Mouse (Mus musculus) liver, embryonic 14.5 days (tissue): ENCODE data around the gene Acsm1. TPM values are rescaled to one million over a fixed set of nuclear protein-coding genes. Genes with fewer than 3 reads are reported as not detected.

Experiments
- ATAC-seq: fragments of 200-750 bp; cut with Nextera tagmentation; 2 replicates; pipeline ENCODE4 v1.8.0; 2017; ENCODE audit warnings: moderate number of reproducible peaks, mild to moderate bottlenecking, moderate library complexity; ENCODE audit not compliant: insufficient read depth
- DNase-seq, 3 experiments: peaks; one replicate each; pipeline ENCODE4 v3.0.0-alpha.2; 2012 to 2013; ENCODE audit warnings: low read depth in 3 of 3, low spot score in 3 of 3
- H3K27ac ChIP-seq: fragments of 300-500 bp; sonication (generic); 2 replicates; pipeline ENCODE4 v1.5.1; 2014; ENCODE audit warnings: moderate library complexity, mild to moderate bottlenecking, control low read depth, inconsistent platforms
- H3K27me3 ChIP-seq: fragments of 300-500 bp; sonication (generic); 2 replicates; pipeline ENCODE4 v1.6.1; 2014; ENCODE audit warnings: mild to moderate bottlenecking, low read length, moderate library complexity; ENCODE audit not compliant: control insufficient read depth, insufficient read depth
- H3K36me3 ChIP-seq: fragments of 300-500 bp; sonication (generic); replicated peaks from 2 replicates; pipeline ENCODE4 v1.6.1; 2014; ENCODE audit warnings: low read depth; ENCODE audit not compliant: control insufficient read depth, insufficient read depth
- H3K4me1 ChIP-seq, 2 experiments: fragments of 200-500 bp in 1 of 2; fragments of 300-500 bp in 1 of 2; sonication (generic) in 1 of 2; replicated peaks; 2 replicates each; pipeline ENCODE4 v1.6.1; 2012 to 2014; ENCODE audit warnings: antibody characterized with exemption in 1 of 2, inconsistent platforms in 1 of 2, low read length in 1 of 2; ENCODE audit not compliant: control insufficient read depth in 2 of 2, insufficient read depth in 2 of 2
- H3K4me2 ChIP-seq: fragments of 300-500 bp; sonication (generic); 2 replicates; pipeline ENCODE4 v1.6.1; 2014; ENCODE audit warnings: low read depth, mild to moderate bottlenecking, control low read depth, moderate library complexity
- H3K4me3 ChIP-seq, 2 experiments: fragments of 200-500 bp in 1 of 2; fragments of 300-500 bp in 1 of 2; sonication (generic) in 1 of 2; 2 replicates each; pipeline ENCODE4 v1.5.1; 2012 to 2014; ENCODE audit warnings: low read depth in 2 of 2, low read length in 2 of 2, mild to moderate bottlenecking in 2 of 2, control low read depth in 1 of 2, inconsistent platforms in 1 of 2, moderate library complexity in 1 of 2; ENCODE audit not compliant: insufficient read depth in 1 of 2
- H3K9ac ChIP-seq: fragments of 300-500 bp; sonication (generic); replicated peaks from 2 replicates; pipeline ENCODE4 v1.6.1; 2014; ENCODE audit warnings: mild to moderate bottlenecking, control low read depth, moderate library complexity
- H3K9me3 ChIP-seq: fragments of 300-500 bp; sonication (generic); 2 replicates; pipeline ENCODE4 v1.6.1; 2016; ENCODE audit warnings: low read length, mixed read lengths; ENCODE audit not compliant: control insufficient read depth
- CTCF ChIP-seq: IDR thresholded peaks from 2 replicates; pipeline ENCODE4 v1.5.1; 2016; ENCODE audit warnings: antibody characterized with exemption, low read depth, control low read depth
- EP300 ChIP-seq: IDR thresholded peaks from 2 replicates; pipeline ENCODE4 v1.6.1; 2016; ENCODE audit warnings: antibody characterized with exemption, low read depth
- WGBS: fragments of 180-500 bp; shearing (Covaris S2); extraction: QIAGEN DNeasy Blood & Tissue Kit; methylation state at CpG from one replicate; pipeline ENCODE4 v1.1.7; 2014; ENCODE audit not compliant: insufficient replicate concordance; 5-methylcytosine and 5-hydroxymethylcytosine counted together
- polyA plus RNA-seq, 2 experiments: library from polyadenylated mRNA; depleted of rRNA in 1 of 2; stranded (reverse) in 1 of 2; unstranded in 1 of 2; fragments of >200 nt; fragmentation: Nextera tagmentation in 1 of 2; extraction: Ambion mirVana in 1 of 2; gene quantifications; 2 replicates each; pipeline versions ENCODE4 v1.2.1 to v1.2.3; 2012 to 2014

The Acsm1 gene
- polyA plus RNA-seq, 2 experiments: 1.5 to 2.5 TPM

- no peak for ATAC-seq
- no peak for TF ChIP-seq CTCF
- no peak for TF ChIP-seq EP300
- H3K9ac ChIP-seq: no peak overlapping the region
- H3K9me3 ChIP-seq: no peaks in the 10 kb centered on the region
- no peak overlapping the region for H3K4me2 ChIP-seq
- H3K27ac ChIP-seq: no peak overlapping the region
- H3K36me3 ChIP-seq: no peaks in the 10 kb centered on the region
- no peaks in the 10 kb centered on the region for H3K27me3 ChIP-seq
- 31% methylated on average over 4 of the region's 4 CpGs for WGBS
- H3K4me1 ChIP-seq: no peaks in the 10 kb centered on the region; a peak in 1 of 4 replicates
- no peak overlapping the region for H3K4me3 ChIP-seq
- DNase-seq: no peak
Observed at GRCm38 (mm10) chr7:119618209-119618935, 11.5 kb downstream of the Acsm1 start.

- ATAC-seq: peak; percentile 60
- no peak for TF ChIP-seq CTCF
- no peak for TF ChIP-seq EP300
- Histone ChIP-seq H3K9ac (no peak overlapping the region), H3K4me2 (no peak overlapping the region), H3K4me1 (no peaks in the 10 kb centered on the region; a peak in 1 of 4 replicates), H3K27me3 (no peaks in the 10 kb centered on the region), H3K9me3 (no peaks in the 10 kb centered on the region), H3K27ac (no peak overlapping the region), H3K36me3 (no peaks in the 10 kb centered on the region), H3K4me3 (no peak overlapping the region)
- DNase-seq: peak; percentile 4 to 22 (median 17)
Observed at GRCm38 (mm10) chr7:119620157-119620556, 13.3 kb downstream of the Acsm1 start.

GRCm38 (mm10) chr7:119638773-119639172 is 31.9 kb downstream of the Acsm1 start:
- Histone ChIP-seq H3K4me3 (no peak overlapping the region), H3K9me3 (no peaks in the 10 kb centered on the region), H3K36me3 (no peaks in the 10 kb centered on the region), H3K4me1 (no peaks in the 10 kb centered on the region), H3K4me2 (no peak overlapping the region), H3K27ac (no peak overlapping the region), H3K9ac (no peak overlapping the region), H3K27me3 (no peaks in the 10 kb centered on the region)
- no peak for DNase-seq
- no peak for ATAC-seq
- TF ChIP-seq EP300: no peak
- TF ChIP-seq CTCF: no peak

- 41% methylated on average over 5 of the region's 5 CpGs for WGBS
- DNase-seq: no peak
- no peak for ATAC-seq
- Histone ChIP-seq H3K4me3 (no peak overlapping the region), H3K27ac (no peak overlapping the region), H3K4me2 (no peak overlapping the region), H3K27me3 (no peaks in the 10 kb centered on the region), H3K36me3 (no peaks in the 10 kb centered on the region), H3K9ac (no peak overlapping the region), H3K9me3 (no peaks in the 10 kb centered on the region), H3K4me1 (no peaks in the 10 kb centered on the region)
- TF ChIP-seq CTCF: no peak
- no peak for TF ChIP-seq EP300
Observed at GRCm38 (mm10) chr7:119642307-119642706, 35.5 kb downstream of the Acsm1 start.

GRCm38 (mm10) chr7:119667893-119668292 is 61.1 kb downstream of the Acsm1 start:
- Histone ChIP-seq H3K4me3 (no peak overlapping the region), H3K4me1 (no peaks in the 10 kb centered on the region), H3K4me2 (no peak overlapping the region), H3K27ac (no peak overlapping the region), H3K27me3 (no peaks in the 10 kb centered on the region), H3K9ac (no peak overlapping the region), H3K36me3 (no peaks in the 10 kb centered on the region), H3K9me3 (no peaks in the 10 kb centered on the region)
- WGBS: 53% methylated on average over 3 of the region's 3 CpGs
- ATAC-seq (no peak), DNase-seq (no peak)
- TF ChIP-seq EP300 (no peak), CTCF (no peak)
